Mouse (Mus musculus): ENCODE data around the gene Usp51.
"Not testable (repeated sequence)": the region's sequence is repeated elsewhere in the genome, so short reads cannot be mapped to it uniquely, and the experiment has no call there.

Gene Usp51

DNA sequence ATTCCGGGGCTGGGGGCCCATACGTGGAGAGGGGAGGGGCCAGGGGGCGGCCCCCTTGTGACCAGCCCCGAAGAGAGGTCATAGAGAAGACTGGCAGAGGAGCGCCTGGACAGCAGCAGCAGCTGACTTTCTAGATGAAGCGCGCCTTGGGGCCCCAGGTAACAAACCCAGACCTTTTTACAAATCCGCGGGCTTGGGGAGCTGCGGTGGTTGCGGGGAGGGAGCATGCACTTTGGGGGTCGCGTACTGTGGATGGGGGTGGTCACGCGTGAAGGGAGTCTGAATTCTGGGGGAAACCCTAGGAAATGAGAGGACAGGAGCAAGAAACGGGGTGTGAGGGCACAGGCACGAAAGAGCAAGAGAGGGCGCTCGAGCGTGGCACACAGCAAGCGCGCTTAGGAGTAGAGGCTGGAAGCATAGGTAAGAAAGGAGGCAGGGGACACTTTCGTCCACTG is at the start of gene Usp51:
Gene Usp51, plus strand, starts transcription at position 83 of the 455 bp plus-strand sequence.
- DNase-seq (ENCODE audit: low read depth) = no peak

DNA sequence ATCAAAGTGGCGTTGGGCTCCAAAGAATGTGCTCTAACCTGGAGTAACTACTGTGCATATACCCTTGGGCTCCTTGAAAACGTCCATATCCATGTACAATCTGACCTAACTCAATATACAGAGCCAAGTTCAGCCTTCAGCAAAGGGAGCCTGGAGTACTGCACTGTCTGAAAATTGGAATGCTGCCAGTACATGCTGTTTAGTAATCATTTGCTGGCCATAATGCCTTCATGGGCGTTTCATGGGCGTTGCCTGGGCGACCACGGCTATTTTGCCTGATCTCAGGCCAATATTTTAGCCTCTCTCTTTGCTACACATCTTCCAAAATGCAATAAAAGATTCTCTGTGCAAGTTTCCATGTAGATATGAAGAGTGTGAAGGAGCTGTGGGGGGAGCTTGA is 36.7 kb upstream of the Usp51 start:
- DNase-seq (ENCODE audit: low read depth) = no peak

GRCm38 (mm10) chrX:152973476-152974203 is 32.6 kb upstream of the Usp51 start:
- not testable (repeated sequence) for DNase-seq (ENCODE audit: low read depth)

GRCm38 (mm10) chrX:152974204-152974661 is 32.0 kb upstream of the Usp51 start:
- no peak for DNase-seq (ENCODE audit: low read depth)

- no peak for DNase-seq (ENCODE audit: low read depth)
Observed at GRCm38 (mm10) chrX:152976538-152976937, 29.7 kb upstream of the Usp51 start.

- peak; percentile 0 for DNase-seq (ENCODE audit: low read depth)
Observed at GRCm38 (mm10) chrX:152985009-152985408, 21.3 kb upstream of the Usp51 start.

DNA sequence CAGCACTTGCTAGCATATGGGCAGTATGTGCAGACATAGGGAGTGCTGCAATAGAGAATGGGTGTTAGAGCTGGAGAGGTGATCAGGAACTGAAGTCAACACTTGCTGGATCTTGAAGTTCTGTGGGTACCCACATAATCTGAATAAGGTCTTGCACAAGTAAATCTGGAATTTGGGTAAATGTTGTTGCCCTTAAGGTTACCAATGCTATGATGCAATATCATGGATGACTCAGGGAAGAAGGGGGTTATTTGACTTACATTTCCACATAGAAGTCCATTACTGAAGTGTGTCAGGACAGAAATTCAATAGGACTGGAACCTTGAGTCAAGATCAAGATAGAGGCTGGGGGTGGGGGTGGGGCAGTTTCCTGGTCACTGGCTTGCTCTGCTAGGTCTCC is 16.4 kb upstream of the Usp51 start:
- not testable (repeated sequence) for DNase-seq (ENCODE audit: low read depth)

DNA sequence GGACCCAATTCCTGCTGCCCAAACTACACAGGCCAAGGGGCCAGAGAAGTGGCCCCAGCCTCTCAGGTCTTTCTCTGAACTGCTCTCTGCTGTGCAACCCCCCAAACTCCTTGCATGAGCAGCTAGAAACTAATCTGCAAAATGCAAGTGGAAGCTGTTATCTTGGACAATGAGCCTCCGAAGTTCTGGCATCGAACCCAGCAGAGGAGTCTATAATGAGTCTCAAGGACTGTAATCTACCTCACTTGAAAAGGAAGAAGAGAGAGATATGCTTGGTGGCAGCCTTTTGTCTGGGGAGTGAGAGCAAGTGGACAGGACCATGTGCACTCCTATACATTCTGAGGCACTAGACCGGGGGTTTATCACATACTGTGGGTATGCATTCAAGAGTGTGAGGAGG is 10.2 kb upstream of the Usp51 start:
- not testable (repeated sequence) for DNase-seq (ENCODE audit: low read depth)

- no peak for DNase-seq (ENCODE audit: low read depth)
Observed at GRCm38 (mm10) chrX:153007021-153007684, 884 bp downstream of the Usp51 start.

GRCm38 (mm10) chrX:153007685-153008047 is 1.4 kb downstream of the Usp51 start:
- DNase-seq (ENCODE audit: low read depth) = no peak

- DNase-seq (ENCODE audit: low read depth) = not testable (repeated sequence)
Observed at GRCm38 (mm10) chrX:153025255-153025654, 19.0 kb downstream of the Usp51 start.

DNA sequence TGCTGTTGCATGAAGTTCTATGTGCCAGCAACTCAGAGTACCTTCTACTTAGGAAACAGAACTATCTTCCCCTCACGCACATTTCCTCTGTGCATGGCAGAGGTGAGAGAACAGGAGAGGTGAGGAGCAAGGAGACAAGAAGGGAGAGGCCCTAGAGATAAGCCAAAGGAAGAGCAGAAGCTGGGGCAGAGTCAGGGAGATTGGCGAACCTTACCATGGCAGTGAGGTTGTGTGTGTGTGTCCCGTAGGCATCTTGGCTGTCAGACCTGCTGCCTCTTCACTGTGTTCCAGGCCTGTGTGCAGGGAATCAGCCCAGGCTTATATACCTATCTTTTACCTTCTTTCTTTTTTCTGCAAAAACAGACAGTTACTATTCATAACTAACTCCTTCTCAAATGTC is 19.4 kb downstream of the Usp51 start:
- not testable (repeated sequence) for DNase-seq (ENCODE audit: low read depth)

GRCm38 (mm10) chrX:153031547-153031946 is 25.3 kb downstream of the Usp51 start:
- DNase-seq (ENCODE audit: low read depth) = not testable (repeated sequence)

DNA sequence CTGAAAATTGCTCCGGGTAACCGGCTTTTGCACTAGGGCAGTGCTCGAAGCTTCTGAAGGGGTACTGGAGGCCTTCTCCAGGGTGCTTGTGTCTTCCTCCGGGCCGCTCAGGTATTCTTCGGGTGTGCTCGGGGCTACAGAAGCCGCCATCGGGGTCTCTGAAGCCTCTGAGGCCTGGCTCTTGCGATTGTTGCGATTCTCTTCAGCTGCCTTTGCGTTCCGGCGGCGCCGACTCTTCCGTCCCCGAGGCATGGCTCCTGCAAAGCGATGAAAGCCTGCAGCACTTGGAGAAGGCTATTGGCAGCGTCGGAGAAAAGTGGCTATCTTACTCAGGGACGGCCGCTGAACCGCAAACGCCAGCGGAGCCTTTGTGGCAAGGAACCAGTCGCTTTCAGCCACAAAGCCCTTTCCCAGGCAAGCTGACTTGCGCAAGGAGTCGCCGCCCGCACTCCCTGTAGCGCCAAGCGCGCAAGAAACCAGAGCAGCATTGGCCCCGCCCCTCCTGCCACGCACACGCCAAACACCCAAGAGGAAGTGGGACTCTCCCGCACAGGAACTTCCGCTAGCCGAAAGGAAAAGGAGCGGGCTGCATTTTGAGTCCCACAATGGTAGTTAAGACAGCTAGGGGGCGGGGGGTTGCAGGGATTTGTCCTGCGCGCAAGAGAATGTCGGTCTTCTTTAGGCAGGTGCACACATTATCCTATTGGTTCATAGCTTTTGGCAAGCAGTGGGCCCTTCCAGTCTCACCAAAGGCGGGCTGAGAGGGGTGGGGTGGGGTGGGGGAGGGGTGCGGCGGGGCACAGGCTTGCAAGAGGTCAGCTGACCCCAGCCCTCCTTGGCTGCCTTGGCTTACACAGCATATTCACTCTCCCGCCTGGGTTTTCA is 31.1 kb downstream of the Usp51 start, which contains the start of gene Mageh1:
Gene Mageh1, minus strand, starts transcription at position 489 of the 885 bp plus-strand sequence.
- no peak for DNase-seq (ENCODE audit: low read depth)

- DNase-seq (ENCODE audit: low read depth) = not testable (repeated sequence)
Observed at GRCm38 (mm10) chrX:153037972-153038744, 31.9 kb downstream of the Usp51 start.

Measured in 416B (cell line).